Mouse (Mus musculus) MEL (cell line): ENCODE data around the gene Wdr82. TPM values are rescaled to one million over a fixed set of nuclear protein-coding genes. Genes with fewer than 3 reads are reported as not detected.

Experiments
- DNase-seq: peaks from one replicate; pipeline ENCODE4 v3.0.0; 2011; ENCODE audit warnings: low read depth, low spot score
- H3K27ac ChIP-seq: 2 replicates; pipeline ENCODE4 v1.5.1; 2012; ENCODE audit warnings: low read depth, mild to moderate bottlenecking, control low read depth, low read length, moderate library complexity; ENCODE audit not compliant: control insufficient read depth
- H3K27me3 ChIP-seq, 2 experiments: fragments of 150-350 bp in 1 of 2; sonication (generic) in 1 of 2; 2 replicates each; pipeline ENCODE4 v1.6.1; 2012; ENCODE audit warnings: low read length in 2 of 2, mild to moderate bottlenecking in 2 of 2, improper control_type of control experiment in 1 of 2, moderate library complexity in 1 of 2; ENCODE audit not compliant: insufficient read depth in 2 of 2, control insufficient read depth in 1 of 2
- H3K36me3 ChIP-seq, 2 experiments: 2 replicates each; pipeline ENCODE4 v1.6.1; 2012 to 2014; ENCODE audit warnings: low read length in 2 of 2, improper control_type of control experiment in 1 of 2, inconsistent platforms in 1 of 2, mild to moderate bottlenecking in 1 of 2; ENCODE audit not compliant: insufficient read depth in 2 of 2, control insufficient read depth in 1 of 2
- H3K4me1 ChIP-seq, 2 experiments: fragments of 150-350 bp in 1 of 2; sonication (generic) in 1 of 2; 2 replicates each; pipeline ENCODE4 v1.6.1; 2012; ENCODE audit warnings: low read length in 2 of 2, improper control_type of control experiment in 1 of 2, mild to moderate bottlenecking in 1 of 2; ENCODE audit not compliant: insufficient read depth in 2 of 2, control insufficient read depth in 1 of 2
- H3K4me3 ChIP-seq, 2 experiments: fragments of 150-350 bp in 1 of 2; sonication (generic) in 1 of 2; 2 replicates each; pipeline ENCODE4 v1.5.1; 2012; ENCODE audit warnings: low read depth in 2 of 2, low read length in 2 of 2, mild to moderate bottlenecking in 2 of 2, moderate library complexity in 2 of 2, control low read depth in 1 of 2, improper control_type of control experiment in 1 of 2; ENCODE audit not compliant: control insufficient read depth in 1 of 2, insufficient read depth in 1 of 2
- H3K79me2 ChIP-seq: 2 replicates; pipeline ENCODE4 v1.6.1; 2012; ENCODE audit warnings: mild to moderate bottlenecking, low read length, moderate library complexity; ENCODE audit not compliant: control insufficient read depth, poor library complexity, insufficient read depth
- H3K9ac ChIP-seq: 2 replicates; pipeline ENCODE4 v1.6.1; 2012; ENCODE audit warnings: low read depth, mild to moderate bottlenecking, control low read depth, low read length, moderate library complexity; ENCODE audit not compliant: control insufficient read depth, poor library complexity, severe bottlenecking
- H3K9me3 ChIP-seq: fragments of 150-350 bp; sonication (generic); replicated peaks from 2 replicates; pipeline ENCODE4 v1.6.1; 2012; ENCODE audit warnings: mild to moderate bottlenecking, low read length, improper control_type of control experiment, moderate library complexity; ENCODE audit not compliant: insufficient read depth
- BHLHE40 ChIP-seq: IDR thresholded peaks from 2 replicates; pipeline ENCODE4 v1.6.1; 2012; ENCODE audit warnings: low read depth, mild to moderate bottlenecking, inconsistent platforms, low read length, improper control_type of control experiment, borderline replicate concordance
- CHD2 ChIP-seq: IDR thresholded peaks from 2 replicates; pipeline ENCODE4 v1.6.1; 2011; ENCODE audit warnings: low read length, improper control_type of control experiment
- E2F4 ChIP-seq: IDR thresholded peaks from 2 replicates; pipeline ENCODE4 v1.6.1; 2011; ENCODE audit warnings: low read depth, low read length, improper control_type of control experiment, borderline replicate concordance
- ELF1 ChIP-seq: IDR thresholded peaks from 2 replicates; pipeline ENCODE4 v1.6.1; 2014; ENCODE audit warnings: low read depth, mild to moderate bottlenecking, inconsistent platforms, low read length, improper control_type of control experiment, moderate library complexity
- EP300 ChIP-seq, 2 experiments: IDR thresholded peaks; 2 replicates each; pipeline ENCODE4 v1.6.1; 2011; ENCODE audit warnings: improper control_type of control experiment in 2 of 2, low read length in 2 of 2, low read depth in 1 of 2, mild to moderate bottlenecking in 1 of 2
- ETS1 ChIP-seq: IDR thresholded peaks from 2 replicates; pipeline ENCODE4 v1.6.1; 2012; ENCODE audit warnings: low read depth, mild to moderate bottlenecking, inconsistent platforms, low read length, improper control_type of control experiment, moderate library complexity
- GATA1 ChIP-seq: IDR thresholded peaks from 2 replicates; pipeline ENCODE4 v1.6.1; 2011; ENCODE audit warnings: low read depth, low read length, improper control_type of control experiment
- HCFC1 ChIP-seq: IDR thresholded peaks from 2 replicates; pipeline ENCODE4 v1.6.1; 2012; ENCODE audit warnings: low read depth, mild to moderate bottlenecking, inconsistent platforms, low read length, improper control_type of control experiment, moderate library complexity
- JUND ChIP-seq: IDR thresholded peaks from 2 replicates; pipeline ENCODE4 v1.6.1; 2011; ENCODE audit warnings: low read depth, mild to moderate bottlenecking, improper control_type of control experiment, low read length
- MAZ ChIP-seq: IDR thresholded peaks from 2 replicates; pipeline ENCODE4 v1.6.1; 2012; ENCODE audit warnings: low read depth, mild to moderate bottlenecking, inconsistent platforms, low read length, improper control_type of control experiment
- MXI1 ChIP-seq: IDR thresholded peaks from 2 replicates; pipeline ENCODE4 v1.6.1; 2011; ENCODE audit warnings: mild to moderate bottlenecking, low read depth, low read length, improper control_type of control experiment
- POLR2A ChIP-seq, 2 experiments: IDR thresholded peaks; 2 replicates each; pipeline ENCODE4 v1.6.1; 2011 to 2012; ENCODE audit warnings: low read length in 2 of 2, mild to moderate bottlenecking in 2 of 2, control low read depth in 1 of 2, improper control_type of control experiment in 1 of 2, low read depth in 1 of 2, moderate library complexity in 1 of 2; ENCODE audit not compliant: control insufficient read depth in 1 of 2, insufficient read depth in 1 of 2, poor library complexity in 1 of 2
- POLR2AphosphoS2 ChIP-seq: IDR thresholded peaks from 2 replicates; pipeline ENCODE4 v1.6.1; 2011; ENCODE audit warnings: low read length, improper control_type of control experiment
- RAD21 ChIP-seq: IDR thresholded peaks from 2 replicates; pipeline ENCODE4 v1.6.1; 2011; ENCODE audit warnings: mild to moderate bottlenecking, low read depth, low read length, improper control_type of control experiment
- RCOR1 ChIP-seq: IDR thresholded peaks from 2 replicates; pipeline ENCODE4 v1.6.1; 2012; ENCODE audit warnings: low read depth, mild to moderate bottlenecking, inconsistent platforms, low read length, improper control_type of control experiment
- SIN3A ChIP-seq: IDR thresholded peaks from 2 replicates; pipeline ENCODE4 v1.6.1; 2012; ENCODE audit warnings: low read length, improper control_type of control experiment, inconsistent platforms
- TAL1 ChIP-seq: IDR thresholded peaks from 2 replicates; pipeline ENCODE4 v1.6.1; 2012; ENCODE audit warnings: mild to moderate bottlenecking, inconsistent platforms, low read length, moderate library complexity, mixed read lengths
- USF1 ChIP-seq: IDR thresholded peaks from 2 replicates; pipeline ENCODE4 v1.6.1; 2014; ENCODE audit warnings: low read depth, mild to moderate bottlenecking, inconsistent platforms, low read length, improper control_type of control experiment, moderate library complexity
- USF2 ChIP-seq, 2 experiments: IDR thresholded peaks; 2 replicates each; pipeline ENCODE4 v1.6.1; 2011 to 2012; ENCODE audit warnings: improper control_type of control experiment in 2 of 2, low read length in 2 of 2, borderline replicate concordance in 1 of 2, inconsistent platforms in 1 of 2, low read depth in 1 of 2, mild to moderate bottlenecking in 1 of 2; ENCODE audit not compliant: insufficient read depth in 1 of 2
- ZKSCAN1 ChIP-seq: IDR thresholded peaks from 2 replicates; pipeline ENCODE4 v1.6.1; 2012; ENCODE audit warnings: low read depth, mild to moderate bottlenecking, inconsistent platforms, low read length, improper control_type of control experiment, moderate library complexity
- ZNF384 ChIP-seq: IDR thresholded peaks from 2 replicates; pipeline ENCODE4 v1.6.1; 2012; ENCODE audit warnings: low read depth, mild to moderate bottlenecking, inconsistent platforms, low read length, improper control_type of control experiment
- polyA plus RNA-seq, 2 experiments: library from polyadenylated mRNA; stranded (reverse) in 1 of 2; unstranded in 1 of 2; fragments of >175 nt in 1 of 2; fragments of >200 nt in 1 of 2; gene quantifications; 2 replicates each; pipeline versions ENCODE4 v1.2.1 to v1.2.4; 2012; ENCODE audit warnings: low replicate concordance in 2 of 2, low read depth in 1 of 2; ENCODE audit not compliant: insufficient read length in 2 of 2, insufficient read depth in 1 of 2, missing spikeins in 1 of 2
- total RNA-seq: library from RNA; depleted of rRNA; stranded (reverse); fragments of 300-350 nt; gene quantifications from 2 replicates; pipeline ENCODE4 v1.2.3, GENCODE M21; 2012

Wdr82 gene
- total and polyA plus RNA-seq, 3 experiments: 41.7 to 108 (median 72.2) TPM

DNA sequence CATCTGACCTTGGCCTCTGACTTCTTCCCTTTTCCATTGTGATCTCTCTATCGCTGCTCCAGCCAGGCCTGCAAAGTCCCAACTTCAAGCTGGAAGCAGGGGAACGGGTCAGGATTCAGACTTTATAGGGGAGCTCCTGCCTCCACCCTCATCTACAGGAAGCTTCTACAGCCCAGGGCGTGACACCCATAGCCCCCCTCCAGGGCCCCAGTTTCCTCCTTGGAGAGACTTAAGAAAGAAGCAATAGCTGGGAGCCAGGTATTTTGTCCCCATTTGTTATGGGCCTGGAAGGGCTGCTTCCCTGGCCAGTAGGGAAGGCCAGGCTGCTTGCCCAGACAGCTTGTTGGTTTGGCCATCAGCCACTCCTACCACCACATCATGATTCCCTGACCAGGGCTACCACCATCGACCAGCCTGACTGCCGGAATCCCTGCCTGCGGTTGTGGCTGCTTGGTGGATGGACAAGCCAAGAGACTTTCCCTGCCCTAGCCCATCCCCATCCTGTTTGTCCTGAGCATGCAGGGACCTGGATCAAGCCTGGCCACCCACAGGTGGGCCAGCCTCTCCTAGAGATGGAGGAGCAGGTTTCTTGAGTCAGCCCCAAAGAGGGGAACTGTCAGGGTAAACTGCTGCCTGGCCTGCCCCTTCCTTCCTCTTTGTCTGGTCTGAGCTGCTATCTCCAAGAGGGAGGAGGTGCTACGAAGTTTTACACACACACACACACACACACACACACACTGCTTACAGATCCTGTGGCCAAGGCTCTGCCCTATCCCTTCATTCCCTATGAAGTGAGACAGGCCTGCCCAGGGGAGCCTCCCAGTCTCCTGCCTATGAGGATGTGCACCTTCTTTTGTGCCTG, 33.5 kb downstream of the Wdr82 start:
- H3K27ac ChIP-seq: peak overlapping the region; percentile 55
- peak overlapping the region; percentile 67 to 88 for H3K4me3 ChIP-seq
- peak overlapping the region; percentile 62 for H3K9ac ChIP-seq
- H3K79me2 ChIP-seq: peaks cover 14% of the 10 kb centered on the region
- TF ChIP-seq GATA1 (0 out of 2 replicates have a peak, but pooled peaks have one; percentile 12), ZKSCAN1 (no peak), SIN3A (0 out of 2 replicates have a peak, but pooled peaks have one; percentile 40), RCOR1 (0 out of 2 replicates have a peak, but pooled peaks have one; percentile 11), CHD2 (no peak), RAD21 (no peak), BHLHE40 (no peak), USF1 (no peak), POLR2AphosphoS2 (no peak), HCFC1 (0 out of 2 replicates have a peak, but pooled peaks have one; percentile 37), MXI1 (peak; percentile 47; the same call in 1 of the 2 replicates), ETS1 (peak; percentile 51; the same call in 1 of the 2 replicates), E2F4 (no peak), MAZ (peak; percentile 78; the same call in 1 of the 2 replicates), ELF1 (0 out of 2 replicates have a peak, but pooled peaks have one; percentile 45), TAL1 (no peak), POLR2A (IDR thresholded peaks at IDR 0.05; ENCODE audit: control insufficient read depth in 1 of 2, insufficient read depth in 1 of 2, low read depth in 1 of 2, low read length in 2 of 2, poor library complexity in 1 of 2) (no peak; a peak in 1 of 4 replicates), USF2 (IDR thresholded peaks at IDR 0.05; ENCODE audit: borderline replicate concordance in 1 of 2, insufficient read depth in 1 of 2, low read depth in 1 of 2, low read length in 2 of 2) (no peak), EP300 (IDR thresholded peaks at IDR 0.05; ENCODE audit: low read depth in 1 of 2, low read length in 2 of 2) (0 out of 4 replicates have a peak, but pooled peaks of 1 of the 2 experiments have one; percentile 43), JUND (no peak), ZNF384 (no peak)
- peak; percentile 81 for DNase-seq
- H3K27me3 ChIP-seq: no peaks in the 10 kb centered on the region
- H3K9me3 ChIP-seq: no peaks in the 10 kb centered on the region
- H3K36me3 ChIP-seq: peaks cover 0 to 16% of the 10 kb centered on the region in 2 experiments; a peak in 2 of 4 replicates
- peaks cover 9 to 28% of the 10 kb centered on the region in 2 experiments for H3K4me1 ChIP-seq
